In the genomic region with DNA sequence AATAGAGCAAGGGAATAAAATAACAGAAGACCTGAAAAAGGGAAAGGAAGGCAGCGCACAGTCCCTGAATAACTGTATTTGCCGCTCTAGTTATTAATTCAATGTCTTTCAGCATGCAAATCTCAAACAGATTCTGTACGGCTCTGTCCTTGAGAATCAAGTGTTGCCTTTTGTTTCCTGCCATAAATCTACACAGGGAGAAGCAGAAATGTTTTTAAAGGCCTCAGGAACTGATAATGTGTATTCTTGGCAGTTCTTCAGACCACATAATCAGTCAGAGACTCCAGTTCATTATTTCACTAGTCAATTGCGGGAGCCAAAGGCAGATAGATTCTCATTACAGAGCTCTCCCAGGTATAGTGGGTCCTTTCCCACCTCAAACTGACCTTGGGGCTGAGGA, we compare ENCODE assay signal across 18 mouse cellular contexts.
"Had no signal": no experiment of that assay in that cellular context is flagged by ENCODE, and none has a peak within 500 bp of the region (broad histone marks: within the 10 kb centered on the region; RNA-seq: fewer than 3 reads in every experiment).

No protein-coding gene starts in this region.

- H3K9me3 ChIP-seq: kidney, embryonic 15.5 days; limb, embryonic 12.5 days; limb, embryonic 15.5 days; lung, embryonic 15.5 days; midbrain, embryonic 10.5 days; midbrain, embryonic 13.5 days had no signal

- H3K9ac ChIP-seq: kidney, embryonic 15.5 days; limb, embryonic 12.5 days; limb, embryonic 15.5 days; liver, embryonic 14.5 days; liver, postnatal 0 days; lung, embryonic 15.5 days; midbrain, embryonic 13.5 days had no signal

- H3K27me3 ChIP-seq: kidney, embryonic 15.5 days; limb, embryonic 12.5 days; limb, embryonic 15.5 days; lung, embryonic 15.5 days; midbrain, embryonic 13.5 days had no signal

- H3K4me1 ChIP-seq: kidney, embryonic 15.5 days; limb, embryonic 12.5 days; limb, embryonic 15.5 days; lung, embryonic 15.5 days; midbrain, embryonic 10.5 days; midbrain, embryonic 13.5 days had no signal

- H3K36me3 ChIP-seq: kidney, embryonic 15.5 days; limb, embryonic 12.5 days; limb, embryonic 15.5 days; lung, embryonic 15.5 days; midbrain, embryonic 10.5 days; midbrain, embryonic 13.5 days had no signal

- H3K4me3 ChIP-seq: kidney, embryonic 15.5 days; limb, embryonic 12.5 days; limb, embryonic 15.5 days; lung, embryonic 15.5 days; midbrain, embryonic 10.5 days; midbrain, embryonic 13.5 days had no signal

- DNase-seq: kidney, adult 8-10 months; kidney, postnatal 14 days; kidney, postnatal 4 days; left cerebral cortex, postnatal 4 days; liver, postnatal 0 days; lung, postnatal 10 days; lung, postnatal 4 days; retina, postnatal 1 day; thymus, adult 18-20 months; thymus, postnatal 4 days had no signal

- ATAC-seq: liver, postnatal 0 days; midbrain, embryonic 13.5 days had no signal

- H3K27ac ChIP-seq: kidney, embryonic 15.5 days; limb, embryonic 12.5 days; limb, embryonic 15.5 days; liver, embryonic 14.5 days; lung, embryonic 15.5 days; midbrain, embryonic 10.5 days; midbrain, embryonic 13.5 days had no signal

- H3K4me2 ChIP-seq: kidney, embryonic 15.5 days; limb, embryonic 12.5 days; limb, embryonic 15.5 days; liver, embryonic 11.5 days; lung, embryonic 15.5 days; midbrain, embryonic 13.5 days had no signal
